Mouse (Mus musculus) erythroblast, adult 5-6 weeks (primary cell): ENCODE results near the gene Zranb1. TPM values are rescaled to one million over a fixed set of nuclear protein-coding genes. Genes with fewer than 3 reads are reported as not detected.

Experiments
- ATAC-seq: replicated peaks from 2 replicates; pipeline ENCODE4 v1.8.0; 2016; ENCODE audit warnings: moderate number of reproducible peaks, mild to moderate bottlenecking, moderate TSS enrichment, inconsistent platforms; ENCODE audit not compliant: poor library complexity, low FRiP score, severe bottlenecking
- total RNA-seq, 2 experiments: library from RNA; stranded (forward) in 1 of 2; stranded (reverse) in 1 of 2; fragments of 150-400 nt in 1 of 2; fragments of 200-764, 138-1000 nt in 1 of 2; gene quantifications; 2 replicates each; pipeline versions ENCODE4 v1.2.3 to v1.2.4; 2015 to 2017; ENCODE audit warnings: low replicate concordance in 2 of 2

Gene Zranb1
- total RNA-seq, 2 experiments from 2014 or later, result 27.5 to 46.0 TPM

DNA sequence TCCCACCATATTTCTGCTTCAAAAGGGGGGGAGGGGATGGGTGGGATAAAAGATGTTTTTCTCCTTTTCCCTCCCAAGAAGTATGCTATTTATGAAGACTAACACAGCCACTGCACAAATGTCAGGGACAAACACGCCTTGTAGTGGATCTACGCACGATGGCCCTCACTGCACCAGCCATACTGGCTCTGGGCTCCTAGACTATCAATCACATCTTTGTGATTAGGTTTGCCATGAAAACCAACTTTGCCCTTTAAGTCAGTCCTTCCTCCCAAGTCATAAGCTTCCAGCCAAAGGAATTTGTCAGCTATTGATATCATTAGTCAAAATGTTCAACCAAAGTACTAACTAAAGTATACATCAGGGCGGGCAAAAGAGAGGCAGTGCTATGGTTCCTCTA is 97.0 kb downstream of the Zranb1 start:
- ATAC-seq, result no peak

DNA sequence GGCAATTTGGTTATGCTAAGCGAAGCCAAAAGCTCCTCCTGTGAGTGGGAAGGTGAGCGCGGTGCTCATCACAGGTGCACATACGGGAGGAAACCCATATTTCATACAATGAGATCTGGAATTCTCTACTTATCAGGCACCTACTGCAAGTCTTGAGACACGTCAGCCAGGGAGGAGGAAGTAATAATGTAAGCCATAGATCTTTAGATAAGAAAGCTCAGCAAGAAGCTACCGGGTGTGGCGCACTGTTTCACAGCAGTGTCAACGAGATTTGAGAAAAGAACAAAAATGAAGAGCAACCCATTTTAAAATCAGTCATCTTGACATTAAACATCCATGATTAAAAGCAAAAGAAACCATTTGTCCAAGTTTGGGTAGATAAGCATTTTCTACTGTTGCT is 98.1 kb downstream of the Zranb1 start:
- ATAC-seq, result no peak

DNA sequence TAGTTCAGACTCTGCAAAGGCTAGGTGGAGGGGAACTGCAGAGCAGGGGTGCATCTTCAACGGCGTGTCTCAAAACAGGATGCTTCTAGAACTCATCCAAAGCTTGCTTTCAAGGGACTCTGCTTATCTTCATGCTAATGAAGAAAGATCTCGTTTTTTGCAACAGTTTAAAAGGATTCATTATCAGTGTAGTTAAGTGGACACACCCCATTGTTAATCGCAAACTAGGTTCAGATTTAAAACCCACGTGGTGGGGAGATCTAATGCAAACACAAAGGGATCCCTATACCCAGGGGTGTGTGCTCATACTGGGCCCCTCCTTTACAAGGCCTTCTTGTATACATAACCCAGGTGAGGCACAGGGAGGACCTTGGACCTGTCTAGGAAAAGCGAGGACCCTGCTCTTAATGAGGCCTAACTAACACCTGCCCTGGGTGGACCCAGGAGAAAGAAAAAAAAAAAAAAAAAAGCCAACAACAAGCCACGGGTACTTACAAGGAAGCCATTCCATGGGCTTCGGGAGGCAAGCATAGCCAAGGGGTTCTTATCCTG is 98.6 kb downstream of the Zranb1 start:
- no peak for ATAC-seq

DNA sequence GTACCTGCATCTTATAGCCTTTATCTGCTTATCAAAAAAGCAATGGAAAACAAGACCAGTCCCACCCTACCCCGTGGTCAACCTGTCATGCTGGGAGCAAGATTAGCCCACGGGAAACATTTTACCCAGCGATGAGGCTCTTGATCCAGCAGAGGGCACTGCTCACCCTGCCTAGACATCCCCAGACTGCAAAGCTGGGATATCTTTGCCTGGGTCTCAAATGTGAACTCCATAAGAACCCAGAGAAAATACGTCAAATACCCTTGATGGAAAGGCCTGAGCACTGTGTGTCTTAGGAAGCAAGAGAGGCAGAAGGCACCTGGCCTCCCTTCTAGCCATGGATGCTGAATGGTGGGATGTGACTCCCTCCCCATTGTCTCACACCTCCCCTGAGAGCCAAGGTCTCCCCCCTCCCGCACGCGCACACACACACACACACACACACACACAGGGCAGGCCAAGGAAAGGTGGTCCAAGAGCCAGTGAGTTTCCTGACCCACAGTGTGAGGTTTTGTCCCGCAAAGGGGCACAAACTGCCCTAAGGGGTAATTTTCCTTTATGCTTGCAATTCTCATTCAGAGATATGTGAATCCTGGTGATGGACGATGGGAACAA is 101.8 kb downstream of the Zranb1 start:
- ATAC-seq, result no peak

DNA sequence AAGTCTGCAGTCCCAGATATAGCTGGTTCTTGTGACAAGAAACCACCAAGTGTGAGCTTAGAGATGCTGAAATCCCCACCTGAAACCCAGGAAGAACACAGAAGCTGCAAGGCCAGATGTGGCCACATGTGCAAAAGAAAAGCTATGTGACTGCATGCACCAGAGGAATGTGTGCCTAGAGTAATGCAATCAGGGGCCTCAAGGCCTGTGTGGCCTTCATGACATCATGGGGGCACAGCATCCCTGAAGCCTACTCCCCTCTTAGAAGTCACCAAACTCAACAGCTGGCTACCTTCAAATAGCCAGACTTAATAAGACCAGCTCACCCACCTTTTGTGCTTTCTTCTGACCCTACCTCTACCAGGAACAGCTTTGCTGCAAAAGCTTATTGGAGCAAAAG is 105.0 kb downstream of the Zranb1 start:
- ATAC-seq, result no peak

Other genes starting within 250 kb of the Zranb1 start
- gene Fam53b, start 117.3 kb upstream of the Zranb1 start, total RNA-seq (2015; ENCODE audit: low replicate concordance), result 119 and 143 TPM in 2 replicates
- 126 and 169 TPM in 2 replicates for gene Fam53b, start 117.3 kb upstream of the Zranb1 start, total RNA-seq (2017; ENCODE audit: low replicate concordance)
- 5.6 and 7.3 TPM in 2 replicates for gene Eef1akmt2, start 78.5 kb upstream of the Zranb1 start, total RNA-seq (2015; ENCODE audit: low replicate concordance)
- 16.3 and 23.8 TPM in 2 replicates for gene Eef1akmt2, start 78.5 kb upstream of the Zranb1 start, total RNA-seq (2017; ENCODE audit: low replicate concordance)
- gene Abraxas2, start 71.9 kb upstream of the Zranb1 start, total RNA-seq (2015; ENCODE audit: low replicate concordance), result 14.6 and 15.3 TPM in 2 replicates
- gene Abraxas2, start 71.9 kb upstream of the Zranb1 start, total RNA-seq (2017; ENCODE audit: low replicate concordance), result 7.2 and 10.6 TPM in 2 replicates
- gene Fgfr2, start 192.2 kb downstream of the Zranb1 start, total RNA-seq (2015; ENCODE audit: low replicate concordance), result not detected in 2 replicates
- 0.28 and 4.8 TPM in 2 replicates for gene Fgfr2, start 192.2 kb downstream of the Zranb1 start, total RNA-seq (2017; ENCODE audit: low replicate concordance)
- gene Ctbp2, start 193.2 kb downstream of the Zranb1 start, total RNA-seq (2015; ENCODE audit: low replicate concordance), result 11.1 and 21.3 TPM in 2 replicates
- gene Ctbp2, start 193.2 kb downstream of the Zranb1 start, total RNA-seq (2017; ENCODE audit: low replicate concordance), result 9.5 and 11.6 TPM in 2 replicates